Mouse (Mus musculus) mouse trophoblast stem cell (cell line): ENCODE results near the gene Hist1h2bp.
"Not testable (repeated sequence)": the region's sequence is repeated elsewhere in the genome, so short reads cannot be mapped to it uniquely, and the experiment has no call there.

ENCODE experiments used
- in situ Hi-C, 2 experiments: fragments of 300-500 bp; cut with MseI, MboI; formaldehyde crosslinking; loops; 2 replicates in 1 of 2; 3 replicates in 1 of 2; pipeline ENCODE4 v1.15.1; 2025

Gene Hist1h2bp

GRCm38 (mm10) chr13:21783255-21783617 lies 4.0 kb upstream of the Hist1h2bp start, which contains the start of gene Hist1h3i:
TSS of gene Hist1h3i (minus strand) at chr13:21783370.
- in situ Hi-C loops, result no loop called here

GRCm38 (mm10) chr13:21783734-21784161 lies 3.5 kb upstream of the Hist1h2bp start:
- in situ Hi-C loops, result no loop called here

GRCm38 (mm10) chr13:21784311-21784710 lies 3.0 kb upstream of the Hist1h2bp start:
- in situ Hi-C loops, result no loop called here

- in situ Hi-C loops, result no loop called here
These were observed 917 bp upstream of the Hist1h2bp start for GRCm38 (mm10) chr13:21786189-21786898.

- in situ Hi-C loops, result no loop called here
These were observed 716 bp downstream of the Hist1h2bp start for GRCm38 (mm10) chr13:21787760-21788593.

GRCm38 (mm10) chr13:21789925-21790324 lies 2.7 kb downstream of the Hist1h2bp start:
- in situ Hi-C loops, result no loop called here

- in situ Hi-C loops, result no loop called here
These were observed 3.5 kb downstream of the Hist1h2bp start for GRCm38 (mm10) chr13:21790601-21791283.

- in situ Hi-C loops, result no loop called here
These were observed 8.3 kb downstream of the Hist1h2bp start for GRCm38 (mm10) chr13:21795584-21795983.

GRCm38 (mm10) chr13:21797163-21797562 lies 9.9 kb downstream of the Hist1h2bp start:
- in situ Hi-C loops, result not testable (repeated sequence)

GRCm38 (mm10) chr13:21803058-21803457 lies 15.8 kb downstream of the Hist1h2bp start:
- in situ Hi-C loops, result not testable (repeated sequence)

GRCm38 (mm10) chr13:21810073-21810472 lies 22.8 kb downstream of the Hist1h2bp start, which contains the start of the genes Hist1h2bq and Hist1h2ao:
TSS of gene Hist1h2bq (minus strand) at chr13:21810197.
TSS of gene Hist1h2ao (plus strand) at chr13:21810465.
- in situ Hi-C loops, result not testable (repeated sequence)

- in situ Hi-C loops, result not testable (repeated sequence)
These were observed 23.8 kb downstream of the Hist1h2bp start for GRCm38 (mm10) chr13:21811074-21811473.

GRCm38 (mm10) chr13:21811539-21811938 lies 24.3 kb downstream of the Hist1h2bp start, which contains the start of gene Hist1h4m:
TSS of gene Hist1h4m (plus strand) at chr13:21811746.
- in situ Hi-C loops, result not testable (repeated sequence)

- in situ Hi-C loops, result not testable (repeated sequence)
These were observed 24.8 kb downstream of the Hist1h2bp start for GRCm38 (mm10) chr13:21812092-21812491.

GRCm38 (mm10) chr13:21820082-21820890 lies 33.0 kb downstream of the Hist1h2bp start:
- in situ Hi-C loops, result not testable (repeated sequence)

GRCm38 (mm10) chr13:21828511-21828910 lies 41.2 kb downstream of the Hist1h2bp start:
- in situ Hi-C loops, result no loop called here

- in situ Hi-C loops, result no loop called here
These were observed 43.1 kb downstream of the Hist1h2bp start for GRCm38 (mm10) chr13:21830344-21830743.

- in situ Hi-C loops, result not testable (repeated sequence)
These were observed 44.4 kb downstream of the Hist1h2bp start, which contains the start of gene Hist1h4n for GRCm38 (mm10) chr13:21831418-21832394. TSS of gene Hist1h4n (minus strand) at chr13:21832196.

GRCm38 (mm10) chr13:21833461-21833860 lies 46.2 kb downstream of the Hist1h2bp start, which contains the start of the genes Hist1h2ap and Hist1h2br:
TSS of gene Hist1h2ap (minus strand) at chr13:21833507.
TSS of gene Hist1h2br (plus strand) at chr13:21833743.
- in situ Hi-C loops, result not testable (repeated sequence)
